Mouse (Mus musculus) B cell, adult 67 days (primary cell): ENCODE results near the gene Rapgef2. TPM values are rescaled to one million over a fixed set of nuclear protein-coding genes. Genes with fewer than 3 reads are reported as not detected.

Experiments
- total RNA-seq, 2 experiments: library from RNA; stranded (reverse); gene quantifications; 4 replicates each; pipeline ENCODE4 v1.2.4; 2023

Rapgef2 gene
- 10 to 100 TPM; 13.0 to 15.6 TPM for total RNA-seq

DNA sequence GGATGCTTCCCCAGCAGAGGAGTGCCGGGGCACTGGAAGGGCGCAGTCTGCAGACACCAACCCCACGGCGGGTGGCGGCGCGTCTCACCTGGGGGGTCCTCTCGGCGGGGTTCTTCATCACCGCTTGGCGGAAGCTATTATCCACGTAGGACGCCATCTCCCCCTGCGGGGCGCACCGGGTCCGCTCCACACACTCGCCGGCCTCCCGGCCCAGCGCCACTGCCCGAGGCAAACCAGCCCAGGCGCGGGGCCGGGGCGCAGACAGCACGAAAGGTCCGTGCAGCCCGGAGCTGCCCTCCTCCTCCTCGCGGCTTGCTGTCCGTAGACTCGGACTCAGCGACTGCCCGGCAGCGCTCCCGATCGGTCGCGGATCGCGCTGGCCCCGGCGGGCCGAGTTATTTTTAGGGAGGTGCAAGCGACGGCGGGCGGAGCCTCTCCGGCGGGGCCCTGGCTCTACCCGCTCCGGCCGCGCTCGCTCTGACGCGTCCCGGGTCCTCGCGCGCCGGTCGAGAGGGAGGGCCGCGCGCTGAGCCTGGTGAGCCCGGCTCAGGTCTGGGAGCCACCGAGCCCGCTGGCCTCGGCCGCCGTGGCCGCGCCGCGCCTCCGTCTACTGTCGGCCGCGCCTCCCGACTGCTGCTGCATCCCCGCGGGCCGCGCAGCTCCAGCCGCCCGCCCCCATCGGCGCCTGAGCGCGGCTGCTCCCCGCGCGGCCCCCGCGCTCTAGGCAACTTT, at the start of gene Rapgef2:
Rapgef2 (minus strand) TSS at position 142 of the 732 bp plus-strand sequence.

Other genes starting within 250 kb of the Rapgef2 start
- gene Gm17359, start 50.1 kb upstream of the Rapgef2 start, total RNA-seq = not detected